Mouse (Mus musculus): ENCODE data around the gene Rnf10. TPM values are rescaled to one million over a fixed set of nuclear protein-coding genes. Genes with fewer than 3 reads are reported as not detected.

Gene Rnf10
- polyA plus RNA-seq, 1 experiment from 2014 or later, result 218 TPM

DNA sequence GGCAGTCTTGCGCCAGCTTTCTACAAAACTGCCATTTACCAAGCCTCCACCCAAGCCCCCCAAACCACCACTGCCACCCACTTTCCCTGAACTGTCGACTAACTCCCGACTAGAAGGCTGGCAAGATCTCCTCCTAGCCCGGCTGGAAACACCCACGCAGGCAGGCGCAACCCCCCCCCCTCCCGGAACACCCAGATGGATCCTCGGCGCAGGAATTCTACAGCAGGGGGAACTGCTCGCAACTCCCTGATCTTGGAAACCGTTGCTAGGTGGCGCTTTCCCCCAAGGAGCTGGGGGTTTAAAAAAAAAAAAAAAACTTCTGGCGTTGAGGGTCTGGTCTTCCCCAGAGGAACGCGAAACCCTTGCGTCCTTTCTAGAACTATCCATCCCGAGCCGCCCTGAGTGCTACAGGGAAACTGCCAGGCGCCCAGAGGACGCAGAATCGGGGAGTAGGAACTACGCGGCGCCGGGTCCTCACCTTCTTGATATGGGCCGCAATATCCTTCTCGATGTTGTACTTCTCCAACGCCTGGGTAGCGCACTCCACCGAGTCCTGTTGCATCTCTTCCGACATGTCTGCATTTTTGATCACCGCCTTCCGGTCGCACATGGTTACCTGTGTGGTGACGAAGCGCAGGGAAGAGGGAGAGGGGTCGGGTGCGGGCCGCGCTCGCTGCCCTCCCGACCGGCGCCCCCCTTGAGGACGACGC, 27.5 kb upstream of the Rnf10 start:
- Histone ChIP-seq H3K27ac (replicated peaks) (peak overlapping the region; percentile 93), H3K4me2 (peak overlapping the region; percentile 63), H3K27me3 (no peaks in the 10 kb centered on the region), H3K4me1 (replicated peaks) (peaks cover 31% of the 10 kb centered on the region), H3K9ac (peak overlapping the region; percentile 92), H3K4me3 (peak overlapping the region; percentile 89), H3K9me3 (no peaks in the 10 kb centered on the region), H3K36me3 (peaks cover 30% of the 10 kb centered on the region)
- peak; percentile 56 for ATAC-seq (ENCODE audit: low FRiP score, low read depth)
- under 1% methylated on average over 45 of the region's 46 CpGs for WGBS

DNA sequence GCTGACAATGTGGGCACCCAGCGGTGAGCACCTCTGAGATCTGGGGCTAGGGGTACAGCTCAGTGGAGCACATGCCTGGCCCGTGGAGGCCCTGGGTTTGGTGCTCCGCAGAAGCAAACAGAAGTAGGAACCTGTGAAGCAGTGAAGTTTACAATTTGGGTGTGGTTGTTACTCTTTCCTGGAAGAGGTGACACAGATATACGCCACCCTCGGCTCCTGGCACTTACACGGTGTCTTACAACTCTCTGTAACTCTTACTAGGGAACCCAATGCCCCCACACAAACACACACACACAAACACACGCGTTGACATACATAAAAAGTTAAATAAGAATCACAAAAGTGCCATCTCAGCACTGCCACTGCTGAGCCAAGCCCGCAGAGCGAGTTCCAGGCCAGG, 23.6 kb upstream of the Rnf10 start:
- ATAC-seq (ENCODE audit: low FRiP score, low read depth), result no peak
- 87% methylated on average over 10 of the region's 10 CpGs for WGBS
- Histone ChIP-seq H3K27me3 (no peaks in the 10 kb centered on the region), H3K9me3 (no peaks in the 10 kb centered on the region), H3K4me3 (no peak overlapping the region), H3K4me2 (no peak overlapping the region), H3K4me1 (replicated peaks) (peaks cover 23% of the 10 kb centered on the region), H3K27ac (replicated peaks) (no peak overlapping the region), H3K9ac (no peak overlapping the region), H3K36me3 (peaks cover 52% of the 10 kb centered on the region)

DNA sequence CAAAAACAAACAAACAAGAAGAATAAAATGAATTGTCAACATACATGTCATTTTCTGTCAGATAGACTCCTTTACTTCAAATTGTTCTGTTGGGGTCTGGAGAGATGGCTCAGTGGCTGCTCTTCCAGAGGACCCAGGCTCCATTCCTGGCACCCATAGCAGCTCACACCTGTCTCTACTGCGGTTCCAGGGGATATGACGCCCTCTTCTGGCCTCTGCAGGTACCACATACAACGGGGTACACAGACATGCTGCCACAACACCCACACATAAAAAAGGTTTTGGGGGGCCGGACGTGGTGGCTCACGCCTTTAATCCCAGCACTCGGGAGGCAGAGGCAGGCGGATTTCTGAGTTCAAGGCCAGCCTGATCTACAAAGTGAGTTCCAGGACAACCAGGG, 21.5 kb upstream of the Rnf10 start:
- Histone ChIP-seq H3K27ac (replicated peaks) (no peak overlapping the region), H3K9me3 (no peaks in the 10 kb centered on the region), H3K36me3 (peaks cover 62% of the 10 kb centered on the region), H3K4me3 (no peak overlapping the region), H3K9ac (no peak overlapping the region), H3K27me3 (no peaks in the 10 kb centered on the region), H3K4me2 (no peak overlapping the region), H3K4me1 (replicated peaks) (peaks cover 18% of the 10 kb centered on the region)
- ATAC-seq (ENCODE audit: low FRiP score, low read depth), result no peak
- 92% methylated on average over 8 of the region's 8 CpGs for WGBS

DNA sequence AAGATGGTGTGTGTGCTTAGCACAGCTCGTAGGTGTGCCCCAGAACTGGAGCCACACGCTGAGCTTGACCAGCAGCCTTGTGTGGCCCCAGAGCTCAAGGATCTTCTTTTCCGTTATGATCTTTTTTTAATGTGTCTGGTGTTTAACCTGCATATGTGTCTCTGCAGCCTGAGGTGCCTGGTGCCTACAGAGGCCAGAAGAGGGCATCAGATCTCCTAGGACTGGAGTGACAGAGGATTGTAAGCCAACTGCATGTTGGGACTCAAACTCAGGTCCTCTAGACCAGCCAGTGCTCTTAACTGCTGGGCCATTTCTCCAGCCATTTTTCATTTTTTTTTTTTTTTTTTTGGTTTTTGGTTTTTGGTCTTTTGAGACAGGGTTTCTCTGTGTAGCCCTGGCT, 12.0 kb upstream of the Rnf10 start:
- no peak overlapping the region for H3K9ac ChIP-seq
- peaks cover 7% of the 10 kb centered on the region for H3K4me1 ChIP-seq (replicated peaks)
- H3K36me3 ChIP-seq, result peaks cover 24% of the 10 kb centered on the region
- H3K9me3 ChIP-seq, result no peaks in the 10 kb centered on the region
- no peak for ATAC-seq (ENCODE audit: low FRiP score, low read depth)
- 94% methylated on average over 3 of the region's 3 CpGs for WGBS
- H3K4me2 ChIP-seq, result no peak overlapping the region
- H3K4me3 ChIP-seq, result no peak overlapping the region
- no peak overlapping the region for H3K27ac ChIP-seq (replicated peaks)
- no peaks in the 10 kb centered on the region for H3K27me3 ChIP-seq

DNA sequence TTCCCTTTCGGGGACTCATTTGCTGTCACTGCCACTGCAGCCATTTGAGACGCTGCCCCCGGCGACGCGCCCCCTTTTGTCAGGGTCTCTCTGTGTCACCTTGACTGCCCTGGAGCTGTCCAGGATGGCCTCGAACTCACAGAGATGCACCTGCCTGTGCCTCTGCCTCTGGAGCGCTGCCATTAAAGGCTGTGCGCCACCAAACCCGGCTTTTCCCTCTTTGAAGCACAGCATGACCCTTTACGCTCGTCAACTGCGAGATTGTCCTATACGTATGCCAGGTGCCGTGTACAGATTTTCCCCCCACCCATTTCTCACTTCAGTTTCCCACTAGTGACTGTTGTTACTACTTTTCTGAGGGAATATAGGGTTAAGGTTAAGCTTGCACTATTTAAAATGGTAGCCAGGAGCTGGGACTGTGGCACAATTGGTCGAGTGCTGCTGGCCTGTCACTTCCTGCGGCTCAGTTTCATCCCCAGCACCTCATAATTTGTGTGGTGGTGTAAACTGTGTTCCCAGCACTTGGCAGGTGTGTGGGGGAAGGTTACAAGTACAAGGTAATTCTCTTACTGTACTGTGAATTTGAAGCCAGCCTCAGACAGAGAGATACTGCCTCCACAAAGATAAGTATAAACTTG, 7.5 kb upstream of the Rnf10 start:
- Histone ChIP-seq H3K27ac (replicated peaks) (peak overlapping the region; percentile 75), H3K27me3 (no peaks in the 10 kb centered on the region), H3K4me2 (peak overlapping the region; percentile 93), H3K4me3 (peak overlapping the region; percentile 98), H3K9ac (peak overlapping the region; percentile 92), H3K9me3 (no peaks in the 10 kb centered on the region), H3K36me3 (peaks cover 16% of the 10 kb centered on the region), H3K4me1 (replicated peaks) (peaks cover 7% of the 10 kb centered on the region)
- no peak for ATAC-seq (ENCODE audit: low FRiP score, low read depth)
- WGBS, result 8% methylated on average over 17 of the region's 17 CpGs

DNA sequence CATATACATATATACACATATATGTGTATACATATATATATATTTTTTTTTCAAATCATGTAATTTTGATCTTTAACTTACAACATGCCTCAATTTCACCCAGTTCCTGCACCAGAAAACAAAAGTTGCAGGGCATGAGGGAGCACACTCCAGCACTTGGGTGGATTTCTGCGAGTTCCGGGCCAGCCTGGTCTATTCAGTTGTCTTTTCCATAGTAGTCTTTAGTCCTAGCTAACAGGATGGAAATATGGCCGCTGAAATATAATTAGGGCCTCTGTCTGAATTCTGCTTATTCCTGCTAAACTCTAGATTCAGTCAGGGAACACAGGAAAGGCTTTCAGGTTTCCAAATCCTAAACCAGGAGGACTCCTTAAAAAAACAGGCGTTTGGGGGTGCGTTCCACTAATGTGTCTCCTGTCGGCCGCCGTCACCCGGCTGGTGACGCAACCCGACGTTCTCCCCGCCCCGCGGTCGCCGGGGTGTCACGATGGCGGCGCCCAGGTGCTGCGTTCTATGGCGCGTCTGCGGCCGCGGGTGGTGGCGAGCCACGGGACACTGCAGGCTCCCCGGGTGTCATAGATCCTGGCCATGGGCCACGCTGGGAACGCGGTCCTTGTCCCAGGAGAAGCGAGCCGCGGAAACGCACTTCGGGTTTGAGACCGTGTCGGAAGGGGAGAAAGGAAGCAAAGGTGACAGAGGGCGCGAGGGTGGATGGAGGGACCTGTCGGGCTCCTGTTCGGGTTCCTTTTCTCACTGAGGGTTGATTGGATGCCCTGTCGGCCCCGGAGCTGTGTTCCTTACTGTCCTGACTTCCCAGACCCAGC, 6.7 kb upstream of the Rnf10 start, which contains the start of gene Coq5:
Coq5 (plus strand) TSS at position 441 of the 824 bp plus-strand sequence.
- Histone ChIP-seq H3K27ac (replicated peaks) (peak within 1 kb of the TSS; percentile 75), H3K9me3 (no peaks in the 10 kb centered on the region), H3K4me2 (peak within 1 kb of the TSS; percentile 93), H3K4me3 (peak within 1 kb of the TSS; percentile 98), H3K4me1 (replicated peaks) (peaks cover 7% of the 10 kb centered on the region), H3K9ac (peak within 1 kb of the TSS; percentile 92), H3K36me3 (peaks cover 11% of the 10 kb centered on the region), H3K27me3 (no peaks in the 10 kb centered on the region)
- WGBS, result 3% methylated on average over 40 of the region's 45 CpGs
- ATAC-seq (ENCODE audit: low FRiP score, low read depth), result peak; percentile 82

DNA sequence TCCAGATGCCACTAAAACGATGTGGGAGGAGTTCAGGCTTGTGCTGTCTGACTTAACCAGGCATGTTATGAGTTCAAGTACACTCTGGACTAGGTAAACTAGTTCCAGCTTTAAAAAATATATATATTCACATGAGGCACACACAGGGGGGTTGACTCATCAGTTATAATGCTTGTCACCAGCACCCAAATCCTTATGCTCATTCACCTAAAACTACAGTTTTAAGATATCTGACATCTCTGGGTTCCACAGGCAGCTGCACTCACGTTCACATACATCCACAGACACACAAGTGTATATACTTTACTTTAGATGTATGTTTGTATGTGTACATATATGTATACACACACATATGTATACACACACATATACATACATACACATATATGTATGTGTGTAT, 6.1 kb upstream of the Rnf10 start:
- 63% methylated on average over 2 of the region's 2 CpGs for WGBS
- H3K27me3 ChIP-seq, result no peaks in the 10 kb centered on the region
- H3K9me3 ChIP-seq, result no peaks in the 10 kb centered on the region
- no peak overlapping the region for H3K4me3 ChIP-seq
- ATAC-seq (ENCODE audit: low FRiP score, low read depth), result no peak
- H3K4me1 ChIP-seq (replicated peaks), result peaks cover 8% of the 10 kb centered on the region
- no peak overlapping the region for H3K27ac ChIP-seq (replicated peaks)
- peaks cover 5% of the 10 kb centered on the region; the same call in 1 of the 2 replicates for H3K36me3 ChIP-seq
- H3K9ac ChIP-seq, result no peak overlapping the region
- H3K4me2 ChIP-seq, result no peak overlapping the region

DNA sequence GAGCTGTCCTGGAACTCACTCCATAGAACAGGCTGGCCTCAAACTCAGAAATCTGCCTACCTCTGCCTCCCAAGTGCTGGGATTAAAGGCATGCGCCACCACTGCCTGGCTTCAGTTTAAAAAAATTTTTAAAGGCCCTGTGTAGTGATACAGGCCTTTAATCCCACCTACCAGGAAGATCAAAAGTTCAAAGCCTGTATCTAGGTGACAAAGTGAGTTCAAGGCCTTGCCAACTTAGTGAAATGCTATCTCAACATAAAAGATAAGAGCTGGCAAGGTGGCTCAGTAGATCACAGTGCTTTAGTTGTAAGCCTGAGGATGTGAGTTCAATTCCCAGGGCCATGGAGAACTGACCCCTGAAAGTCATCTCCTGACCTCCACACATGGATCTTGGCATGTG, 5.4 kb upstream of the Rnf10 start:
- ATAC-seq (ENCODE audit: low FRiP score, low read depth), result no peak
- Histone ChIP-seq H3K4me2 (no peak overlapping the region), H3K27me3 (no peaks in the 10 kb centered on the region), H3K27ac (replicated peaks) (no peak overlapping the region), H3K9ac (no peak overlapping the region), H3K4me3 (no peak overlapping the region), H3K4me1 (replicated peaks) (peaks cover 15% of the 10 kb centered on the region), H3K9me3 (no peaks in the 10 kb centered on the region), H3K36me3 (no peaks in the 10 kb centered on the region)
- 88% methylated on average over 1 of the region's 1 CpGs for WGBS

DNA sequence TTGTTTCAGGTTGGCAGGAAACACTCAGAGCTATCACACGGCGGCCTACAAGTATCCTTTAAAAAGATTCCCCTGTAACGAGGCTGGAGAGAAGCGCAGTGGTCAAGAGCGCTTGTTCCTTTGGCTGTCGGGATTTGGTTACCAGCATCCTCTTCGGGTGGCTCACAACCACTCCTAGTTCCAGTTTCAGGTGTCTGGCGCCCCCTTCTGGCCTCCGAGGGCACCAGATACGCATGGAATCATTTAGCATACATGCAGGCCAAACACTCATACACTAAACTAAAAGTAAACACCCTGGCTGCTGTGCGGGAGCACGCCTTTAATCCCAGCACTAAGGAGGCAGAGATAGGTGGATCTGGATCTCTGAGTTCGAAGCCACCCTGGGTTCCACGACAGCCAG, 3.3 kb upstream of the Rnf10 start:
- Histone ChIP-seq H3K27me3 (no peaks in the 10 kb centered on the region), H3K4me2 (no peak overlapping the region), H3K27ac (replicated peaks) (no peak overlapping the region), H3K36me3 (no peaks in the 10 kb centered on the region), H3K9me3 (no peaks in the 10 kb centered on the region), H3K4me1 (replicated peaks) (peaks cover 19% of the 10 kb centered on the region), H3K4me3 (no peak overlapping the region), H3K9ac (no peak overlapping the region)
- no peak for ATAC-seq (ENCODE audit: low FRiP score, low read depth)
- 32% methylated on average over 14 of the region's 14 CpGs for WGBS

DNA sequence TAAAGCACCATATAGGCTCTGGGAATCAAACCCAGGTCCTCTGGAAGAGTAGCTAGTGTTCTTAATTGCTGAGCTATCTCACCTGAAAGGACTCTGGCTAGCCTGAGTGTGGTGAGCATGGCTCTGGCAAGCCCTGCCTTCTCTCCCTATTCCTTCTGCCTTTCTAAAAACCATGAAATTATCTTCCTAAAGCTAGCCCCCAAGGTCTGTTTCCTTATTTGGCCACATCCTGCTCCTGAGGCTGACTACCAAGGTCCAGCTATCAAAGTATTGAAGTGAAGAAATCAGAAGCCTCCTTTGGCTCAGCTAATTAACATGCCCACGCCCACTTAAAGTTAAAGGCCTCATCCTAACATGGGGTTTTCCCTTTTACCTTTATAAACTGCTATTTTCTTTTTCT, 2.1 kb upstream of the Rnf10 start:
- H3K27me3 ChIP-seq, result no peaks in the 10 kb centered on the region
- no peaks in the 10 kb centered on the region for H3K9me3 ChIP-seq
- no peak for ATAC-seq (ENCODE audit: low FRiP score, low read depth)
- WGBS, result 97% methylated on average over 1 of the region's 1 CpGs
- peaks cover 25% of the 10 kb centered on the region for H3K4me1 ChIP-seq (replicated peaks)
- H3K4me3 ChIP-seq, result no peak overlapping the region
- no peak overlapping the region for H3K4me2 ChIP-seq
- no peak overlapping the region for H3K27ac ChIP-seq (replicated peaks)
- no peaks in the 10 kb centered on the region for H3K36me3 ChIP-seq
- H3K9ac ChIP-seq, result no peak overlapping the region

DNA sequence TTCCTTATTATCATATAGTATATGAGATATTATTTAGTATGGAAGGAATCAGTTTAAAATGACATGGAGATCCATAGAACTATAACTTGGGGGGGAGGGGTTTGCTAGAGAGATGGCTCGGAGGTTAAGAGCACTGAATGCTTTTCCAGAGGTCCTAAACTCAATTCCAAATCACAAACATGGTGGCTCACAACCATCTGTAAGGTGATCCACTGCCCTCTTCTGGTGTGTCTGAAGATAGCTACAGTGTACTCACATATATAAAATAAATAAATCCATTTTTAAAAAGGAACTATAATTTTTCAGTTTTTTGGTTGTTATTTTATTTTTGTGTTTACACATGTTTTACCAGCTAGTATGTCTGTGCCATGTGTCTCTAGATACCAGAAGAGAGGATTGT, 1.7 kb upstream of the Rnf10 start:
- ATAC-seq (ENCODE audit: low FRiP score, low read depth), result no peak
- WGBS, result 69% methylated on average over 1 of the region's 1 CpGs

DNA sequence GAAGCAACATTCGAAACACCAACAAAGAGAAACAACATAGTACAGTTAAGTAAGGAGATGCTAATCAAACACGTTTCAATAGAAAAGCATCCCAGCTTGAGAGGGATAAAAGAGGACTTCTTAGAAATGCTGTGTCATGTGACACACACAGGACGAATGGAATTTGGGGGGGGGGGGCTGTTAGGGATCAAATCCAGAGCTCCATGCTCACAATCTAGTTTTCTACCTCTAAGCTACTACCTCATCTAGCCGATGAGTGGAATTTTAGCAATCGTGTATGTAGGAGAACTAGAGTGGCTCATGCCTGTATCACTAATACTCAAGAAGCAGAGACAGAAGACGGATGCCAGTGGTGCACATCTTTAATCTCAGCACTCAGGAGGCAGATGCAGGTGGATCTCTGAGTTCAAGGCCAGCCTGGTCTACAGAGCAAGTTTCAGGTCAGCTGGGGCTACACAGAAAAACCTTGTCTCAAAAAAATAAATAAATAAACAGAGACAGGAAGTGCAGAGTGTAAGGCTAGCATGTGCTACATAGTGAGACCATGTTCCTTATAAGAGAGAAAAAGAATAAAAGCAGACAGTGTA, 944 bp upstream of the Rnf10 start:
- peaks cover 35% of the 10 kb centered on the region for H3K4me1 ChIP-seq (replicated peaks)
- WGBS, result 75% methylated on average over 6 of the region's 6 CpGs
- peak overlapping the region; percentile 66 for H3K4me2 ChIP-seq
- no peaks in the 10 kb centered on the region for H3K36me3 ChIP-seq
- peak overlapping the region; percentile 83 for H3K4me3 ChIP-seq
- no peaks in the 10 kb centered on the region for H3K27me3 ChIP-seq
- no peaks in the 10 kb centered on the region for H3K9me3 ChIP-seq
- peak overlapping the region; percentile 95; the same call in 1 of the 2 replicates for H3K9ac ChIP-seq
- ATAC-seq (ENCODE audit: low FRiP score, low read depth), result no peak
- peak overlapping the region; percentile 88 for H3K27ac ChIP-seq (replicated peaks)

More for the DNA sequence above, 1.7 kb upstream of the Rnf10 start:
- Histone ChIP-seq H3K9me3 (no peaks in the 10 kb centered on the region), H3K9ac (no peak overlapping the region), H3K4me2 (no peak overlapping the region), H3K36me3 (no peaks in the 10 kb centered on the region), H3K4me3 (no peak overlapping the region), H3K27ac (replicated peaks) (no peak overlapping the region), H3K27me3 (no peaks in the 10 kb centered on the region), H3K4me1 (replicated peaks) (peaks cover 29% of the 10 kb centered on the region)

All from hindbrain, embryonic 15.5 days (tissue).